Mouse (Mus musculus): ENCODE results near the gene Pnpla5. TPM values are rescaled to one million over a fixed set of nuclear protein-coding genes. Genes with fewer than 3 reads are reported as not detected.
"Not testable (repeated sequence)": the region's sequence is repeated elsewhere in the genome, so short reads cannot be mapped to it uniquely, and the experiment has no call there.

The Pnpla5 gene
- not detected in 2 replicates for polyA plus RNA-seq (2015; fragmentation: Nextera tagmentation; extraction: Ambion mirVana)

- no peaks in the 10 kb centered on the region for H3K36me3 ChIP-seq (ENCODE audit: control insufficient read depth, insufficient read depth, low read length)
- H3K27me3 ChIP-seq (ENCODE audit: control insufficient read depth, insufficient read depth, low read length): no peaks in the 10 kb centered on the region
- 63% methylated on average over 8 of the region's 8 CpGs for WGBS
- H3K4me3 ChIP-seq (replicated peaks; ENCODE audit: low read length): no peak within 1 kb of the TSS
- H3K9me3 ChIP-seq (replicated peaks; ENCODE audit: control insufficient read depth, low read length): no peaks in the 10 kb centered on the region
- no peaks in the 10 kb centered on the region for H3K4me1 ChIP-seq (ENCODE audit: control insufficient read depth, insufficient read depth, low read length)
- H3K4me2 ChIP-seq (ENCODE audit: low read depth, low read length): no peak within 1 kb of the TSS
- no peak within 1 kb of the TSS for H3K9ac ChIP-seq (ENCODE audit: low read length)
- no peak for ATAC-seq (ENCODE audit: insufficient read depth, low FRiP score)
- H3K27ac ChIP-seq (ENCODE audit: low read length): no peak within 1 kb of the TSS
Measured at GRCm38 (mm10) chr15:84123075-84123474, at the start of gene Pnpla5. TSS of gene Pnpla5 (minus strand) at chr15:84123175.

GRCm38 (mm10) chr15:84171166-84171565 lies 48.2 kb upstream of the Pnpla5 start:
- ATAC-seq (ENCODE audit: insufficient read depth, low FRiP score): no peak
- no peak overlapping the region for H3K27ac ChIP-seq (ENCODE audit: low read length)
- 82% methylated on average over 7 of the region's 7 CpGs for WGBS
- no peaks in the 10 kb centered on the region for H3K9me3 ChIP-seq (replicated peaks; ENCODE audit: control insufficient read depth, low read length)
- peaks cover 8% of the 10 kb centered on the region for H3K4me1 ChIP-seq (ENCODE audit: control insufficient read depth, insufficient read depth, low read length)
- no peak overlapping the region for H3K4me3 ChIP-seq (replicated peaks; ENCODE audit: low read length)
- H3K9ac ChIP-seq (ENCODE audit: low read length): no peak overlapping the region
- H3K36me3 ChIP-seq (ENCODE audit: control insufficient read depth, insufficient read depth, low read length): no peaks in the 10 kb centered on the region
- H3K27me3 ChIP-seq (ENCODE audit: control insufficient read depth, insufficient read depth, low read length): no peaks in the 10 kb centered on the region
- H3K4me2 ChIP-seq (ENCODE audit: low read depth, low read length): no peak overlapping the region

- Histone ChIP-seq H3K27ac (ENCODE audit: low read length) (no peak overlapping the region), H3K36me3 (ENCODE audit: control insufficient read depth, insufficient read depth, low read length) (no peaks in the 10 kb centered on the region), H3K4me2 (ENCODE audit: low read depth, low read length) (no peak overlapping the region), H3K4me3 (replicated peaks; ENCODE audit: low read length) (no peak overlapping the region), H3K4me1 (ENCODE audit: control insufficient read depth, insufficient read depth, low read length) (peaks cover 8% of the 10 kb centered on the region), H3K9me3 (replicated peaks; ENCODE audit: control insufficient read depth, low read length) (no peaks in the 10 kb centered on the region), H3K27me3 (ENCODE audit: control insufficient read depth, insufficient read depth, low read length) (no peaks in the 10 kb centered on the region), H3K9ac (ENCODE audit: low read length) (no peak overlapping the region)
- ATAC-seq (ENCODE audit: insufficient read depth, low FRiP score): no peak
- 61% methylated on average over 1 of the region's 1 CpGs for WGBS
Measured at GRCm38 (mm10) chr15:84169511-84169910, 46.5 kb upstream of the Pnpla5 start.

DNA sequence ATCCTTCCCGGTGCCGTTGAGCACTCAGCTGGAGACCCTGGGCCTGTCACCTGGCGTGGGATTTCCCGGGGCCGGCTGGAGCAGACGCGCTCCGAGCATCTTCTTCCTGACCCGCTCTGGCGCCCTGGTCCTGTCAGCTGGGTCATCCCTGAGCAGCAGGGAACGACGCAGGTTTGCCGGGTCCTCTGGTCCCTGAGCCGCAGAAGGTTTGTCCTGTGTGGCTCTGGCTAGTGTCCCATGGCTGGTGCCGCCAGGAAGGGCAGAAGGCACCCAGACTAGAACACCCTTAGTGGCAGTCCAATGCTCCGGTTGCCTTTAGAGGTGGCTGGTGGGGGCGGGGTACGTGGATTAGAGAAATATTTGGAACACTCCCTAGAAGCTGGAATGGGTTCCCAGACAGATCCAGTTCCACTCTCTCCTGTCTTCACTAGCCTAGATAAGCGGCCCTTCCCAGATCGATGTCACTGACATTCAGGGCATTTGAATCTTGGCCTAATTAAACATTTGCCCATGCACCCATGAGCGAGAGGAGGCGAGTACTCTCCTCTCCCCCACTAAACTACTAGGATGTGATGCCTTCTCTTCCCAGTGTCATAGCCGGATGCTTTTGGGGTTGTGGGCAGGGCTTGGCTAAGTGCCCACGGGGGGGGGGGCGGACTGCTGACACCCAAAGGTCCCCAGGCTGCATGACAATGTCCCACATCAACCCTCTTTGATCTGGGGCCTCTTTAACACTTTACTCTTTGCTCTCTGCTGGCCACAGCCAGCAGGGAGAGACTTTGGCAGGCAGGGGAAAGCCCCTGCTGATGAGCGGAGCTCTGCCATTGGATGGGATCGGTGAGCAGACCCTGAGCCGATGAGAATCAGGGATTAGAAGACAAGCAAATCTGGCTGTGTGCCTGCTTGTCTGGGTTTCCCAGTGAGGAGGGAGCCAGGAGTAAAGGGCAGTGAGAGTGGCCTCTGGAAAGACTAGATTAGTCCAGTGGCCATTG lies 45.5 kb upstream of the Pnpla5 start:
- peak overlapping the region; percentile 97 for H3K4me2 ChIP-seq (ENCODE audit: low read depth, low read length)
- H3K27me3 ChIP-seq (ENCODE audit: control insufficient read depth, insufficient read depth, low read length): no peaks in the 10 kb centered on the region
- peaks cover 8% of the 10 kb centered on the region for H3K4me1 ChIP-seq (ENCODE audit: control insufficient read depth, insufficient read depth, low read length)
- H3K27ac ChIP-seq (ENCODE audit: low read length): no peak overlapping the region
- WGBS: 2% methylated on average over 28 of the region's 28 CpGs
- ATAC-seq (ENCODE audit: insufficient read depth, low FRiP score): peak; percentile 51
- no peaks in the 10 kb centered on the region for H3K9me3 ChIP-seq (replicated peaks; ENCODE audit: control insufficient read depth, low read length)
- peak overlapping the region; percentile 70 for H3K9ac ChIP-seq (ENCODE audit: low read length)
- H3K36me3 ChIP-seq (ENCODE audit: control insufficient read depth, insufficient read depth, low read length): no peaks in the 10 kb centered on the region
- peak overlapping the region; percentile 56 for H3K4me3 ChIP-seq (replicated peaks; ENCODE audit: low read length)

- H3K36me3 ChIP-seq (ENCODE audit: control insufficient read depth, insufficient read depth, low read length): no peaks in the 10 kb centered on the region
- peak within 1 kb of the TSS; percentile 56 for H3K4me3 ChIP-seq (replicated peaks; ENCODE audit: low read length)
- no peak within 1 kb of the TSS for H3K27ac ChIP-seq (ENCODE audit: low read length)
- H3K27me3 ChIP-seq (ENCODE audit: control insufficient read depth, insufficient read depth, low read length): no peaks in the 10 kb centered on the region
- under 1% methylated on average over 28 of the region's 28 CpGs for WGBS
- peaks cover 8% of the 10 kb centered on the region for H3K4me1 ChIP-seq (ENCODE audit: control insufficient read depth, insufficient read depth, low read length)
- peak within 1 kb of the TSS; percentile 70 for H3K9ac ChIP-seq (ENCODE audit: low read length)
- peak within 1 kb of the TSS; percentile 97 for H3K4me2 ChIP-seq (ENCODE audit: low read depth, low read length)
- ATAC-seq (ENCODE audit: insufficient read depth, low FRiP score): peak; percentile 99
- no peaks in the 10 kb centered on the region for H3K9me3 ChIP-seq (replicated peaks; ENCODE audit: control insufficient read depth, low read length)
Measured at GRCm38 (mm10) chr15:84167600-84167999, 44.6 kb upstream of the Pnpla5 start, which contains the start of gene Pnpla3. TSS of gene Pnpla3 (plus strand) at chr15:84167837.

- no peaks in the 10 kb centered on the region for H3K9me3 ChIP-seq (replicated peaks; ENCODE audit: control insufficient read depth, low read length)
- no peaks in the 10 kb centered on the region for H3K27me3 ChIP-seq (ENCODE audit: control insufficient read depth, insufficient read depth, low read length)
- no peak overlapping the region for H3K9ac ChIP-seq (ENCODE audit: low read length)
- H3K4me1 ChIP-seq (ENCODE audit: control insufficient read depth, insufficient read depth, low read length): peaks cover 8% of the 10 kb centered on the region
- H3K4me2 ChIP-seq (ENCODE audit: low read depth, low read length): no peak overlapping the region
- no peaks in the 10 kb centered on the region for H3K36me3 ChIP-seq (ENCODE audit: control insufficient read depth, insufficient read depth, low read length)
- no peak overlapping the region for H3K27ac ChIP-seq (ENCODE audit: low read length)
- ATAC-seq (ENCODE audit: insufficient read depth, low FRiP score): no peak
- no peak overlapping the region for H3K4me3 ChIP-seq (replicated peaks; ENCODE audit: low read length)
- WGBS: 72% methylated on average over 6 of the region's 6 CpGs
Measured at GRCm38 (mm10) chr15:84166818-84167217, 43.8 kb upstream of the Pnpla5 start.

GRCm38 (mm10) chr15:84161871-84162270 lies 38.9 kb upstream of the Pnpla5 start:
- Histone ChIP-seq H3K4me3 (replicated peaks; ENCODE audit: low read length) (no peak overlapping the region), H3K9me3 (replicated peaks; ENCODE audit: control insufficient read depth, low read length) (no peaks in the 10 kb centered on the region), H3K4me1 (ENCODE audit: control insufficient read depth, insufficient read depth, low read length) (no peaks in the 10 kb centered on the region), H3K27ac (ENCODE audit: low read length) (no peak overlapping the region), H3K4me2 (ENCODE audit: low read depth, low read length) (no peak overlapping the region), H3K27me3 (ENCODE audit: control insufficient read depth, insufficient read depth, low read length) (no peaks in the 10 kb centered on the region), H3K36me3 (ENCODE audit: control insufficient read depth, insufficient read depth, low read length) (no peaks in the 10 kb centered on the region), H3K9ac (ENCODE audit: low read length) (no peak overlapping the region)
- ATAC-seq (ENCODE audit: insufficient read depth, low FRiP score): no peak
- 76% methylated on average over 6 of the region's 6 CpGs for WGBS

- not testable (repeated sequence) for H3K36me3 ChIP-seq (ENCODE audit: control insufficient read depth, insufficient read depth, low read length); H3K4me3 ChIP-seq (replicated peaks; ENCODE audit: low read length); H3K4me2 ChIP-seq (ENCODE audit: low read depth, low read length); H3K4me1 ChIP-seq (ENCODE audit: control insufficient read depth, insufficient read depth, low read length); H3K27ac ChIP-seq (ENCODE audit: low read length); ATAC-seq (ENCODE audit: insufficient read depth, low FRiP score); H3K9me3 ChIP-seq (replicated peaks; ENCODE audit: control insufficient read depth, low read length); H3K27me3 ChIP-seq (ENCODE audit: control insufficient read depth, insufficient read depth, low read length); H3K9ac ChIP-seq (ENCODE audit: low read length)
- 83% methylated on average over 6 of the region's 6 CpGs for WGBS
Measured at GRCm38 (mm10) chr15:84157530-84157929, 34.6 kb upstream of the Pnpla5 start.

DNA sequence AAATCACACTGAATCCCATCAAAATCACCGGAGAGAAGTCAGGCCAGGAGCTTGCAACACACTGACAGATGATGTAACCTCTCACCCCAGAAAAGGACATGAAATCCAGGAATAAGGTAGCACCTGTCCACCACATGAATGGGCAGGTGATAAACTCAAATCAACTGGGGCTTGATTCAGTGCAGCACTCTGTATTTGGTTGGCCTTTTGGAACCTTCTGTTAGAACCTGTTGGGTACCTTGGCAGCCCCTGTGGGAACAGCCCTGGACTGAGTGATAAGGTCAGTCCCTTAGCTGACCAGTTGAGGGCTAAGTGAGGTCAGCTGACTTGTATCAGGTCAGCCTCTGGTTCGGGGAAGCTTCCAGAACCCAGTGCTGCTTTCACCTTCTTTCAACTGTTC lies 33.2 kb upstream of the Pnpla5 start:
- 87% methylated on average over 2 of the region's 2 CpGs for WGBS
- no peaks in the 10 kb centered on the region for H3K4me1 ChIP-seq (ENCODE audit: control insufficient read depth, insufficient read depth, low read length)
- ATAC-seq (ENCODE audit: insufficient read depth, low FRiP score): no peak
- H3K9ac ChIP-seq (ENCODE audit: low read length): no peak overlapping the region
- no peak overlapping the region for H3K4me3 ChIP-seq (replicated peaks; ENCODE audit: low read length)
- no peaks in the 10 kb centered on the region for H3K36me3 ChIP-seq (ENCODE audit: control insufficient read depth, insufficient read depth, low read length)
- no peaks in the 10 kb centered on the region for H3K27me3 ChIP-seq (ENCODE audit: control insufficient read depth, insufficient read depth, low read length)
- no peak overlapping the region for H3K27ac ChIP-seq (ENCODE audit: low read length)
- H3K4me2 ChIP-seq (ENCODE audit: low read depth, low read length): no peak overlapping the region
- H3K9me3 ChIP-seq (replicated peaks; ENCODE audit: control insufficient read depth, low read length): no peaks in the 10 kb centered on the region
